Mouse (Mus musculus): ENCODE measurements around the gene Tet3. TPM values are rescaled to one million over a fixed set of nuclear protein-coding genes. Genes with fewer than 3 reads are reported as not detected.
A peak's percentile ranks its signal among the peaks of the same experiment; 100 is the strongest.

Tet3 gene
- polyA plus RNA-seq (2017; shearing (Covaris generic)), result 10 to 100 TPM; 18.5 to 20.8 TPM

- ATAC-seq, result no peak
Observed at GRCm38 (mm10) chr6:83459034-83459644, at the start of gene Tet3. Gene Tet3 (minus strand): TSS chr6:83459084.

- no peak for ATAC-seq
Observed at GRCm38 (mm10) chr6:83507168-83507546, 48.3 kb upstream of the Tet3 start.

GRCm38 (mm10) chr6:83506258-83507167 lies 47.6 kb upstream of the Tet3 start, which contains the start of gene Dguok:
Gene Dguok (minus strand): TSS chr6:83506969.
- peak; percentile 96 for ATAC-seq

GRCm38 (mm10) chr6:83505554-83505953 lies 46.7 kb upstream of the Tet3 start:
- ATAC-seq, result no peak

- no peak for ATAC-seq
Observed at GRCm38 (mm10) chr6:83503361-83503760, 44.5 kb upstream of the Tet3 start.

- no peak for ATAC-seq
Observed at GRCm38 (mm10) chr6:83502656-83503055, 43.8 kb upstream of the Tet3 start.

- no peak for ATAC-seq
Observed at GRCm38 (mm10) chr6:83501524-83502310, 42.8 kb upstream of the Tet3 start.

GRCm38 (mm10) chr6:83500462-83500861 lies 41.6 kb upstream of the Tet3 start:
- ATAC-seq, result no peak

GRCm38 (mm10) chr6:83499078-83499477 lies 40.2 kb upstream of the Tet3 start:
- ATAC-seq, result no peak

- ATAC-seq, result no peak
Observed at GRCm38 (mm10) chr6:83496753-83497710, 38.1 kb upstream of the Tet3 start.

GRCm38 (mm10) chr6:83496009-83496752 lies 37.3 kb upstream of the Tet3 start:
- no peak for ATAC-seq

- no peak for ATAC-seq
Observed at GRCm38 (mm10) chr6:83490622-83491021, 31.7 kb upstream of the Tet3 start.

- no peak for ATAC-seq
Observed at GRCm38 (mm10) chr6:83488200-83488599, 29.3 kb upstream of the Tet3 start.

GRCm38 (mm10) chr6:83487298-83487697 lies 28.4 kb upstream of the Tet3 start:
- no peak for ATAC-seq

- ATAC-seq, result no peak
Observed at GRCm38 (mm10) chr6:83485854-83486253, 27.0 kb upstream of the Tet3 start.

- no peak for ATAC-seq
Observed at GRCm38 (mm10) chr6:83483776-83484175, 24.9 kb upstream of the Tet3 start.

GRCm38 (mm10) chr6:83482418-83483085 lies 23.7 kb upstream of the Tet3 start:
- no peak for ATAC-seq

GRCm38 (mm10) chr6:83480019-83480655 lies 21.3 kb upstream of the Tet3 start:
- ATAC-seq, result no peak

GRCm38 (mm10) chr6:83479193-83479592 lies 20.3 kb upstream of the Tet3 start:
- no peak for ATAC-seq

GRCm38 (mm10) chr6:83478628-83479027 lies 19.7 kb upstream of the Tet3 start:
- no peak for ATAC-seq
